Mouse (Mus musculus) embryo, embryonic 11 days (tissue): Measurements from ENCODE around the gene Khdc4.
"Not testable (repeated sequence)": the region's sequence is repeated elsewhere in the genome, so short reads cannot be mapped to it uniquely, and the experiment has no call there.

Experiments
- DNase-seq: peaks from one replicate; pipeline ENCODE4 v3.0.0-alpha.2; 2015

Gene Khdc4

DNA sequence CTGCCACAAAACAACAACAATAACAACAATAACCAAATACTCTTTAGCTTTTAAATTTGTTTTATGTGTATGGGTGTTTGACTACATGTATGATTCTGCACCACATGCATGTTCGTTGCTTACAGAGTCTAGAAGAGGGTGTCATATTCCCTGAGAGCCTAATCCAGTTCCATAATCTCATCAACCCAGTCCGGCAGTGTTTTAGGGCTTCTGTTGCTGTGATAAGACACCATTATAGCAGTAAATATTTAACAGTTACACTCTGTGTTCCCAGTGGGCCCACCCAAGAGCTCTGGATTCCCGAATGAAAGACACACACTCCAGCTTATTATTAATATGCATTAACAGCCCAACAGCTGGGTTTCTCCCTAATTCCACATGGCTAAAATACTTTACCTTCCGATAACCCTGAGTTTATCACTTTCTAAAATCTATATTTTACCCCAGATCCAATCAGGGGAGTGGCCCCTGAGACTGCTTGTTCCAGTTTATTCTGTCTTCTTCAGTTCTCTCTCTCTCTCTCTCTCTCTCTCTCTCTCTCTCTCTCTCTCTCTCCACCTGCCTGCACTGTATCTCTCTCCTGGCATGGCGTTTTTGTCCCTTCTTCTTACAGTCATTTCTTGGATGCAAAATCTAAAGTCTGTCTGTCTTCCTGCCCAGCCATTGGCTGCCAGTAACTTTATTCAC lies 27.0 kb upstream of the Khdc4 start:
- no peak for DNase-seq

DNA sequence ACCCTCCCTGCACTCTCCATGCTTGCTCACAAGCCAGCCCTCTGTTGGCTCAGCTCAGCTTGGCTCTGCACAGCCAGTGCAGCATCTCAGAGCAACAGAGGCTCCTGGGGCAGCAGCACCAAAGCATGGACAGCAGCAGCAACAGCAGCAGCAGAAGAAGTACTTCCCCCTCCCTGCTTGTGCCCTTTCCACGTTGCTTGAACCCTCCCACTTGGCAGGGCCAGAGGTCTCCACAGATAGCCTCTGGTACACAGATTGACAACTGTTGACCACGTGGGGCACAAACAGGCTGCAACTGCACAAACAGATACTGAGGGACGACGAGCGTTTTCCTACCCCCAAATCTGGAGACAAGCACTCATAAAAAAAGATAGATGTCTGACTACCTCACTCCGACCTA lies 25.8 kb upstream of the Khdc4 start:
- DNase-seq: no peak

DNA sequence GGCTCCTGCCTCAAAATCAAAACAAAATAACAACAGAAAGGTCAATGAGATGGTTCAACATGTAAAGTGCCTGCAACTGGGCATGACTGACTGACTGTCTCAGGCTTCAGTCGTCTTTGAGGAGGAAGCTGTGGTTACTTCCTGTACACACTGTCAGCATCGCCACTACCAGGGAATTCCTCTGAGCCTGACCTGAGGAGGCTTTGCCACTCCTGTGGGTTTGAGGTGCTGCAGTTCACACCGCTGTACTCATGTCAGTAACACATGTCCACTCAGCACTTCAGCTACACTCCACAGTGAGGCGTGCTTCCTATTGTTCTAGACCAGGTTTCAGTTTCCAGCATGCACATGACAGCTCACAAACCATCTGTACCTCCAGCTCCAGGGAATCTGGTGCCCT lies 21.5 kb upstream of the Khdc4 start:
- no peak for DNase-seq

DNA sequence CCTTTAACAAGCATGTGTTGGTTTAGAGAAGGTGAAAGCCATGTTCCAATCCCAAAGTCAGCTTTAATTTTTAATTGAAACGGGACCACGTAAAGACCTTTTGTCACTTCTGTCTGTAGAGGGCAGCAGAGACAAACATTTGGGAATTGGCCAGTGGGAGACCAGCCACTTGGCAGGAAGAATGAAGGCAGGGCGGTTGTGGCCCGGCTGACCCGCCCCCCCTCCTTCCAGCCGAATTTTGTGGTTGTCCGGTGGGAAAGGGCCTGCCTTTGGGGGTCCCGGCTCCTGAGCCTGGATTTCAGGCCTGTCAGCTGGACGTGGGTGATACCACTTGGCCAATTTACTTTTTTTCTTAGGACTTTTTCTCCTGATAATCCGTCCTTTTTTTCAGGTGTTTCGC lies 8.2 kb upstream of the Khdc4 start:
- DNase-seq: peak; percentile 93

DNA sequence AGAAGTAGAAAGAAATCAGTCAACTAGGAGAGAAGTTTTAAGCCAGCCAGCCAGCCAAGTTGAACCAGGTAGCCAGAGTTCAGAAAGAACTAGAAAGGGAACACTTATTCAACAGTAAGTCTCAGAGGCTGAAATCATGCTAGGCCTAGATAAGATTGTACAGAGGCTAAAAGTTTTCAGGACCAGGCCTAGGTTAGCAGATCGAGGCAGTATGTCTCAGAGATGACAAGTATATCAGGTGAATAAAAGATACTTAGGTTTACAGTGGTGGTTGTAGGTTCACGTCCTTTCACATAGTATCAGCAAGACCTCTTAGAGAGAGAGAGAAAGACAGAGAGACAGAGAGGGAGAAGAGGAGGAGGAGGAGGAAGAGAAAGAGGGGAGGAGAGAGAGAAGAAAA lies 1.8 kb upstream of the Khdc4 start:
- DNase-seq: no peak

DNA sequence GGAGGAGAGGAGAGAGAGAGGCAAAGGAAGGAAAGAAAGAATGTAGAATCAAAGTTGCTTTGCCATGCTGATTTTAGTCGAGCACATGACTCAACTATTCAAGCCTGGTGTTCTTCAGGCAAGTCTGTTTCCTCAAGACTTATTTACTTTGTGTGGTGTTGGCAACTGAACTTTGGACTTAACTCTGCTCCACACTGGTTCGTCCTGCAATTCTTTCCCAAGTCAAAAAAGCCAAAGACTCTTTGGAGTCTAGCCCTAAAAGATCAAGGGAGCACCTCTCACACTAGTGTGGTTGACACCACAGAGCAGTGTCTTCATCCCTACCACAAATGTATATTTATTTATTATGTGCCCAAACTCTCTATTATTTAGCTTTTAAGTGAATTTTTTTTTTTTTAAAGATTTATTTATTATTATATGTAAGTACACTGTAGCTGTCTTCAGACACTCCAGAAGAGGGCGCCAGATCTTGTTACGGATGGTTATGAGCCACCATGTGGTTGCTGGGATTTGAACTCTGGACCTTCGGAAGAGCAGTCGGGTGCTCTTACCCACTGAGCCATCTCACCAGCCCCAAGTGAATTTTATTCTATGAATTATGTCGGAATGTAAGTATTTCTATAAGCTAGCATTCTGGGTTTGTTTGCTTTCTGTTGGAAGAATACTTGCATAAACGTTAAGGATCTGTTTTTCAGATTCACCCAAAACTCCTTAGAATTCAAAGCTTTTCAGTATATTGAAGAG lies 1.2 kb upstream of the Khdc4 start:
- DNase-seq: no peak

DNA sequence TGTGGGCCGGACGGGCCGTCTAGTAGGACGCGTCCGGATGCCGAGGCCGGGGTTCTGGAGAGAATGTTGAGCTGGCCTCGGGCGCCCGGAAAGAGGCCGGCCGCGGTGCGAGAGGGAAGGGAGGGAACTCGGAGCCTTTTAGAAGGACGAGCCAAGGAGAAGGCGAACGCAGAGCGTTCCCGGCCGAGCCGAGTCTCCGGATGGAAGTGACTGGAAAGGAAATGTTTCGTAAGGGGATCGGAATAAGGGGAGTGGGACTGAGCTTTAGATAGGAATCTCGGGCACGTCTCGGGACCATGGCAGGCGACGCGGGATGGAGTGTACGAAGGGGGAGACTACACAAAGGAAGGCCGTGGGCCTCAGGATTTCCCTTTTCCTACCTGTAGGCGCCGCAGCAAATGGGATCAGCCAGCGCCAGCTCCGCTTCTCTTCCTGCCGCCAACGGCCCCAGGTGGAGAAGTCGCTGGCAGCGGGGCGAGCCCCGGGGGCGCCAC lies 402 bp downstream of the Khdc4 start:
- DNase-seq: peak; percentile 74

DNA sequence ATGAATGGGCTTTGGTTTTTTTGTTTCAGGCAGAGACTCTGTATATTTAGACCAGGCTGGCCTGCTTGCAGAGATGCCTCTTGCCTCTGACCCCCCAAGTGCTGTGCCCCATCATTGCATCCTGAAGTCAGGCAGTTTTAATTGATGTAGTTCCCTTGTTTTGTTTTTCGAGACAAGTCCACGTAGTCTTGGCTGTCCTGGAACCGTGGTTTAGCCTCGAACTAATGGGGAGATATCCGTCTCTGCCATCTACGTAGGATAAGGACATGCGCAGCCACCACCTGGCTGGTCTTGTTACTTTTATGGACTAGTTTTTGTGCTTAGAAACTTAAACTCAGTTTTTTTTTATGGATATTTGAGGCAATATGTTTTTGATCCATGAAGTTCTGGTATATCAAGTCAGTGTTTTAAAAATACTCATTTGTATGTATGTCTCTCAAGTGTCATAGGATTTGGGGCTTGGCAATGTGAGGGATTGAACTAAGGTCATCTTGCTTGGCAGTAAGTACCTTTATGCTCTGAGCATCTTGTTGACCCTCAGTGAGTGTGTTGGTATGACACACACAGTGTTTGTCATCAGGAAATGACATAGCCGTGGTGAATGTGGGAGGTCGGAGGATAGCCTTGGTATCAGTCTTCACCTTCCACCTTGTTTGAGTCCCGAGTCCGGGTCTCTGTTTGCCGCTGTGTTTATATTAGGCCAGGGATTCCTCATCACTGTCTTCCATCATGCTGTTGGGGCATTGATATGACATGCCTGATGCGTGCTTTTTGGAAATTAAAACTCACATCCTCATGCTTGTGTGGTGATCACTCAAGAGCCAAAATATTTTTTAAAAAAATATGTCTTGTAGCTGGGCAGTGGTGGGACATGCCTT lies 1.4 kb downstream of the Khdc4 start:
- no peak for DNase-seq

DNA sequence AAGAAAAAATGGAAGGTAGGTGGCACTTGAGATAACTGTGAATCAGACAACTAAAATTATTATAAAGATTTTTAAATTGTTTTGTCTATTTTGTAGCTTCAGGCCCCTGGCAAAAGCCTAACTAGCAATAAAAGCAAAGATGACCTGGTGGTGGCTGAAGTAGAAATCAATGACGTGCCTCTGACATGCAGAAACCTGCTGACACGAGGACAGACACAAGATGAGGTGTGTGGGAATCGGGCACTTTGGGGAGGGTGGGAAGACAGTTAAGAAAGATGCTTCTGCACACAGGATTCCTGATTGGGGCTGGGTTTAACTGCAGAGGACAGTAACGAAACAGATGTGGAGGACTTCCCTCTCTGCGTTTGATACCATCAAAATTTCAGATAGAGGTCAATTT lies 3.5 kb downstream of the Khdc4 start:
- no peak for DNase-seq

DNA sequence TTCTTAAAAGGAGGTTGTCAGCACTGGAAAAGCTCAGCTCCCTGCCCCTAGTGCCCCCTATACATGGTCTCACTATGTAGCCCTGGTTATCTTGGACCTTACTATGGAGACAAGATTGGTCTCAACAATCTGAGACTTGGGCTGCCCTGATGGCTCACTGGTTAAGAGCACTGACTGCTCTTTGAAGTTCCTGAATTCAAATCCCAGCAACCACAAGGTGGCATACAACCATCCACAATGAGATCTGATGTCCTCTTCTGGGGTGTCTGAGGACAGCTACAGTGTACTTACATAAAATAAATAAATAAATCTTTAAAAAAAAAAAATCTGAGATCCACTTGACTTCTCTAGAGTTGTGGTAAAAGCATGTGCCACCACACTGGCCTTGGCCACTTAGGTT lies 9.9 kb downstream of the Khdc4 start:
- no peak for DNase-seq

DNA sequence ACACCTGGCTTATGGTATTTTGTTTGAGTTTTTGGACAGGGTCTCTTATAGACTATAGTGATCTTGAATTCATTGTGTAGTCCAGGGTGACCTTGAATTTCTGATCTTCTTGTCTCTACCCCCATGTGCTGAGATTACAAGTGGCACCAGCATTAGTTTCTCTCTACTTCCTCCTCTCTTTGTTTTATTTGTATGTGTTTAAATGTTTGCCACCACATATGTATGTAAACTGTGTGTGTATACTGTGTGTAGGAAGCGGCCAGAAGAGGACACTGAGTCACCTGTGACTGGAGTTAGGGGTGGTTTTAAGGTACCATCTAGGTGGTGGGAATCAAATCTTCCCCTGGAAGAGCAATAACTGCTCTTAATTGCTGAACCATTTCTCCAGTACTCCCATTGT lies 12.4 kb downstream of the Khdc4 start:
- DNase-seq: no peak

DNA sequence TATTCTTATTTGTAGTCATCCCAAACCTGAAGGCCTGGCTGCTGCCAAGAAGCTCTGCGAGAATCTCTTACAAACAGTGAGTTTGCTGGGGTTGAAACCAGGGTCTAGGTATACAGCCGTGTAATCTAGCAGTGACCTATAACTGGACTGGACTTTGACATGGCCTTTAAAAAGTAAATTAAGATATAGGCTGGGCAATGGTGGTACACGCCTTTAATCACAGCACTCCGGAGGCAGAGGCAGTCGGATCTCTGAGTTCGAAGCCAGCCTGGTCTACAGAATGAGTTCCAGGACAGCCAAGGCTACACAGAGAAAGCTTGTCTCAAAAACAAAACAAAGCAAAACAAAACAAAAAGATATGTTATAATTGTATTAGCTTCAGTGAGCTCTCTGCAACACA lies 13.2 kb downstream of the Khdc4 start:
- no peak for DNase-seq

DNA sequence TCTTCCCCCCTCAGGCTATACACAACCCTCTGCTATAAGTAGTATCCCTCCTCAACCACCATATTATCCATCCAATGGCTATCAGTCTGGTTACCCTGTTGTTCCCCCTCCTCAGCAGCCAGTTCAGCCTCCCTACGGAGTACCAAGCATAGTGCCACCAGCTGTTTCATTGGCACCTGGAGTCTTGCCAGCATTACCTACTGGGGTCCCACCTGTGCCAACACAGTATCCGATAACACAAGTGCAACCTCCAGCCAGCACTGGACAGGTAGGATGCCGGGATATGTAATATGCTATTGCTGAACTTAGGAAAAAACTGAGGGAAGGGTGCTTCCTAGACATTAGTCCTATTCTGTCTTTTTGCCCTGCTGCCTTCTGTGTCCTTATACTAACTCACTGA lies 14.6 kb downstream of the Khdc4 start:
- no peak for DNase-seq

DNA sequence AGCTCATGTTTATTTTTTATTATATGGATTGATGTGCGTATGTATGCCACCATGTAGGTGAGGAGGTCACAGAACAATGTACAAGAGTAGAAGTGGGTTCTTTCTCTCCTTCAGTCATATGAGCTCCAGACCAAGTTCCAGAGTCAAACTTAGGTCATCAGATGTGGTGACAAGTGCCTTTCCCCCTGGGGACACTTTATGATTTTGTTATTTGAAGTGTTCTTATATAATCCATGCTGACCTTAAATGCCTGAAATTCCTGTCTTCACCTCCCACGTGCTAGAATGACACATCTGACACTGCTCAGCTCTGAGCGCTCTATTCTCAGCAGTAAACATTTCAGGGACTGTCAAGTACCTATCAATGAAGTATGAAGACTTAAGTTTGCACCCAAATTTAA lies 15.6 kb downstream of the Khdc4 start:
- no peak for DNase-seq

DNA sequence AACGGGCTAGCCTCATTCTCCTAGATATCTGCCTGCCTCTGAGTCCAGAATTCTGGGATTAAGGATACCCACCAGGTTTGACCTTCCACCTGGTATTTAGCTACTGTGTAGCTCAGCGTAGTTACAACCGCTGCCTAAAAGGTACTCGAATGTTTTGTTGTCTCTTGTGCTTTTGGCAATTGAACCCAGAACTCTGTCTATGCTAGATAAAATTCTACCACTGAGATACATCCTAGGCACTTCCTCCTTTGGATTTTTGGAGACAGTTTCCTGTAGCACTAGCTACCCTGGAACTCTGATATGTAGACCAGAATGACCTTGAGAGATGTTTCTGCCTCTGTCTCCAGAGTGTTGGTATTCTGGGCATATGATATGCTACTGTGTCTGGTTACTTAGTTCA lies 28.1 kb downstream of the Khdc4 start:
- no peak for DNase-seq

DNA sequence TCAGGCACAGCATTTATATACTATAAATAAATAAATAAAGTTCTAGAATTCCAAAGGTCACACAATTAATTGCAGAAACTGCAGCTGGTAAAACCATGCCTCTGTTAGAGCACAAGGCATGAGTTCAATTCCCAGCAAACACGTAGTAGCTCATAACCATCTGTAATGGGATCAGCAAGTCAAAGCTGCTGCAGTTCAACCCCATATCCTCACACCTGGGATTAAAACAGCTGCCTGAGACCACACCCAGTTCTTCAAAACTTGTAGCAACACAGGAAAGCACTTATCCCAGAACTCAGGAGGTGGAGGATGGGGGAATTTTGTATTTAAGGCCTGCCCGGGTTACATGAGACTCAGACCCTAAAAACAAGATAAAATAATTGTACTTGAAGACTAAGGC lies 29.1 kb downstream of the Khdc4 start:
- no peak for DNase-seq

DNA sequence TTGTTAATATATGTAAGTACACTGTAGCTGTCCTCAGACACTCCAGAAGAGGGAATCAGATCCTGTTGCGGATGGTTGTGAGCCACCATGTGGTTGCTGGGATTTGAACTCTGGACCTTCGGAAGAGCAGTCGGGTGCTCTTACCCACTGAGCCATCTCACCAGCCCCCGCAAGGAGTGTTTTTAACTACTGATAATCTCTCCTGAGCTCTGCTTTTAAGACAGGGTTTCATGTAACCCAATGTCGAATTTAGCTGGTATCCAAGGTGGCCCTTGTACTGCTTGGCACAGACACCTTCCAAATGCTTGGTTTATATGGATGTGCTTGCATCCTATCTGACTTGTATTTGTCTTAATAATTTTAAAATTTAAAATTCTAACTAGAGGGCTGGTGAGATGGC lies 30.1 kb downstream of the Khdc4 start:
- DNase-seq: not testable (repeated sequence)

DNA sequence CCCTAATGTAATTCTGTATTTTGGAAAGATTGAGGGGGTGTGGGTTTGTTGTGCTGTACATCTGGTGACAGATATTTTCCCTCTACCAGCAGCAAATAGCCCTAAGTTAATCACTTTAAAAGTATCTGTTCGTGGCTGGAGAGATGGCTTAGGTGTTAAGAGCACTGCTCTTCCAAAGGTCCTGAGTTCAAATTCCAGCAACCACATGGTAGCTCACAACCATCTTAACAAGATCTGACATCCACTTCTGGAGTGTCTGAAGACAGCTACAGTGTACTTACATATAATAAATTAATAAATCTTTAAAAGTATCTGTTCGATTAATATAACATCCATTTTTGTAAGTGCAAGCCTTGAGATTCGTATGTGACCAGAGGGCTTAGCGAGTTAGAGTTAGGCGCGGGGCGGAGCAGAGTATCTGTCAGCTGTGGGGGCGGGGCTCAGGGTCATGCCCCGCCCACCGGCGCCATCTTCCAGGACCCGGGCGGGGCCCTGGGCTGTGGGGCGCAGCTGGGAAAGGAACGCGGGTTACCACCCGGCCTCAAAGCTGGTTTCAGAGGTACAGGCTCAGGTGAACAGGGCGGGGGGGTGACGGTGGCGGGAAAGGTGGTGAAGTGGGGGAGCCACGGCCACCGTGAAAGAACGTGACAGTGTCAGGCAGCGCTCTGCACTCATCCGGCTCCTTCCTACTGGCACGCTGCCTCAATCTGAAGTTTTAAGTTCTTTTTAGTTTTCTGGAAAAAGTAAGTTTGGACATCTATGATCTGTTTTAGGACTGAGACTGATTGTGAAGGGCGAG lies 31.0 kb downstream of the Khdc4 start, which contains the start of gene Rit1:
TSS of gene Rit1 (plus strand) at position 440 of the 799 bp plus-strand sequence.
- peak; percentile 95 for DNase-seq

DNA sequence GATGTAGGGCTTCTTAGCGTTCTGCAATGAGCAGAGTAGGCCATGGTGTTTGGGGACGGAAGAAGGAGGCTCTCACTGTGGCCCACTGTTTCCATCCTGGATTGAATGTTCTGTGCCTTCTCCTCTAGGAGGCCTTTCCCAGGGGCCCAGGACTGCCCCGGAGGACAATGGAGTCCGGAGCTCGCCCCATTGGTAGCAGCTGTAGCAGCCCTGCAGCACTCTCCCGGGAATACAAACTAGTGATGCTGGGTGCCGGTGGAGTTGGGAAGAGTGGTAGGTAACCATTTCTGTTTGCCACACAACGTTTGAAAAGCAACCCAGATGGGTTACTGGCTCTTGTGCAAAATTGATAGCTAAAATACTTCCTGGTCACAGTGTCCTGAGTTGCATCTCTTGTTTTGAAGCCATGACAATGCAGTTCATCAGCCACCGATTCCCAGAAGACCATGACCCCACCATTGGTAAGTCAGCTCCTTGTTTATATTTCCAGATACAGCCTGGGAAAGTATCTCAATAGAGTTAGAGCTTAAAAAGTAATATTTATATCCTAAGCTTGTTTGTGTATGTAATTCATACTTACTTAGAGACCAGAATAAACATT lies 31.7 kb downstream of the Khdc4 start:
- peak; percentile 57 for DNase-seq

DNA sequence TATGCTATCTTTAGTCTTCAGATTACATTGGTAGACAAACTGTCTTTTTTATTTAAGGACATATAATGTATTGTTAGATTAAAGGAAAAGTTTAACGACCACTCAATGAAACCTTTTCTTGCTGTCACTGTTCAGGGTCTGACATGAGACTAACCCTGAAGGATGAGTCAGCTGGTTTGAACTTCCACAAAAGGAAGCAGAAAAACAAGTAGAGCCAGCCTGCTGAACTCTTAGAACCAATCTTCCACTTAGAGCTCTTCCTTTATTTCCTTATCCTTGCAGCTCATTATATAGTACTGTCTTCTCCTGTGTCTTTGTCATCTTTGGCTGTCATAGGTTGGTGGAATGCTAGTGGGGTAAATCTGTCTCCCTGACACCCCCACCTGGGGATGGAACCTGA lies 32.2 kb downstream of the Khdc4 start:
- DNase-seq: no peak

DNA sequence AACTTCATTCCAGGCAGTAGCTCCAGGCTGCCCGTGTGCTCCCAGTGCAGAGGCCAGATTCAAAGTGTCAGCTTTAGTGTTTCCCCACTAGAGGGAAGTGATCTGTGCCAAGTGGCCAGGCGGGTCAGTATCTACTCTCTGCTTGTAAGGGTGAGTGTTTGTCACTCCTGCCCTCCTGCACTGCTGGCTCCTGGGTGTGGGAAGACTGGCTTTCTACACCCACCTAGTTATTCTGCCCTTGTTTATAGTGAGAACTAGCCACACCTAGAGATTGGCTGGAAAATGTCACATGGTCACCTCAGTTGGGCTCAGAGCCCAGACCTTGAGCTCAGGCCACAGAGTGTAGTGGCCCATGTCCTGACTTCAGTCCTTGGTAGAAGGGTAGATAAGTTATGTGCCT lies 33.5 kb downstream of the Khdc4 start:
- no peak for DNase-seq

DNA sequence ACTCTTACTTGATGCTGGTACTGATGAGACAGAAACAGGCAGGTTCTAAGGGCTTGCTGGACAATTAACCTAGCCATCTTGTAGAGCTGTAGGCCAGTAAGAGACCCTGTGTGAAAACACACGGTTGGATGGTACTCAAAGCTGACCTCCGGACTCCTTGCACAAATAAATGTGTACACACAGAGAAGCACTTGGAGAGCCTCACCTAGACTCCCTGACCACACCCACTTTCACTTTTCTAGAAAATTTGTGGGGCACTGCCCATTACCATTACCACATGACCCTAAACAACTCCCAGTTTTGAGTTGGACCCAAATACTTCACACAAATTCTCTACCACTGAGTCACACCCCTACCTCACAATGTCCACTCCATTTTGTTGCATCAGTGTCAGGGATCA lies 51.0 kb downstream of the Khdc4 start:
- DNase-seq: no peak
